Mouse (Mus musculus) ES-E14 (cell line): ENCODE results near the gene Cxadr. TPM values are rescaled to one million over a fixed set of nuclear protein-coding genes. Genes with fewer than 3 reads are reported as not detected.

ENCODE experiments used
- DNase-seq: peaks from one replicate; pipeline ENCODE4 v3.0.0-alpha.2; 2013; ENCODE audit warnings: low read depth, low spot score
- H3K27ac ChIP-seq: 2 replicates; pipeline ENCODE4 v1.5.1; 2012; ENCODE audit warnings: low read depth, mild to moderate bottlenecking, low read length, moderate library complexity, mixed read lengths; ENCODE audit not compliant: poor library complexity, insufficient read depth, severe bottlenecking
- H3K36me3 ChIP-seq: 2 replicates; pipeline ENCODE4 v1.6.1; 2012; ENCODE audit warnings: mild to moderate bottlenecking, low read length, moderate library complexity, mixed read lengths; ENCODE audit not compliant: control insufficient read depth, poor library complexity, insufficient read depth, severe bottlenecking
- H3K4me1 ChIP-seq, 2 experiments: fragments of 150-350 bp in 1 of 2; sonication (generic) in 1 of 2; 2 replicates each; pipeline ENCODE4 v1.6.1; 2012; ENCODE audit warnings: low read length in 2 of 2, mild to moderate bottlenecking in 1 of 2, mixed read lengths in 1 of 2; ENCODE audit not compliant: control insufficient read depth in 2 of 2, insufficient read depth in 2 of 2, poor library complexity in 1 of 2
- H3K4me3 ChIP-seq, 2 experiments: fragments of 150-350 bp in 1 of 2; sonication (generic) in 1 of 2; 2 replicates each; pipeline ENCODE4 v1.5.1; 2012; ENCODE audit warnings: low read length in 2 of 2, low read depth in 1 of 2, mild to moderate bottlenecking in 1 of 2, mixed read lengths in 1 of 2; ENCODE audit not compliant: insufficient read depth in 1 of 2, poor library complexity in 1 of 2, severe bottlenecking in 1 of 2
- H3K9ac ChIP-seq: 2 replicates; pipeline ENCODE4 v1.6.1; 2012; ENCODE audit warnings: low read depth, mild to moderate bottlenecking, low read length, mixed read lengths; ENCODE audit not compliant: poor library complexity, insufficient read depth, severe bottlenecking
- H3K9me3 ChIP-seq: fragments of 150-350 bp; sonication (generic); 2 replicates; pipeline ENCODE4 v1.6.1; 2012; ENCODE audit warnings: low read depth, mild to moderate bottlenecking, low read length; ENCODE audit not compliant: control insufficient read depth, insufficient read depth
- CHD2 ChIP-seq: IDR thresholded peaks from 2 replicates; pipeline ENCODE4 v1.6.1; 2014; ENCODE audit warnings: mild to moderate bottlenecking, low read depth, low read length, inconsistent platforms
- HCFC1 ChIP-seq: IDR thresholded peaks from 2 replicates; pipeline ENCODE4 v1.6.1; 2012; ENCODE audit warnings: low read length, inconsistent platforms, borderline replicate concordance; ENCODE audit not compliant: insufficient read depth
- MAFK ChIP-seq: IDR thresholded peaks from 2 replicates; pipeline ENCODE4 v1.6.1; 2014; ENCODE audit warnings: mild to moderate bottlenecking, low read depth, low read length, inconsistent platforms; ENCODE audit not compliant: insufficient read depth
- ZC3H11A ChIP-seq: IDR thresholded peaks from 2 replicates; pipeline ENCODE4 v1.6.1; 2012; ENCODE audit warnings: low read depth, mild to moderate bottlenecking, inconsistent platforms, low read length, borderline replicate concordance
- ZNF384 ChIP-seq: IDR thresholded peaks from 2 replicates; pipeline ENCODE4 v1.6.1; 2012; ENCODE audit warnings: low read depth, low read length, inconsistent platforms
- in situ Hi-C, 2 experiments: fragments of 600-800 bp; cut with MboI; formaldehyde crosslinking; loops; one replicate each; pipeline ENCODE4 v1.15.1; 2025; ENCODE audit warnings: low sequenced_read_pairs in 2 of 2, inconsistent platforms in 1 of 2; ENCODE audit not compliant: unreplicated experiment in 2 of 2
- total RNA-seq: library from RNA; depleted of rRNA; stranded (reverse); fragments of 300-350 nt; gene quantifications from 2 replicates; pipeline ENCODE4 v1.2.3, GENCODE M21; 2012

Gene Cxadr
- total RNA-seq, 1 experiment: 31.0 TPM

- H3K9me3 ChIP-seq: no peaks in the 10 kb centered on the region
- H3K36me3 ChIP-seq: no peaks in the 10 kb centered on the region
- no peak overlapping the region for H3K27ac ChIP-seq
- H3K9ac ChIP-seq: no peak overlapping the region
- no peak for TF ChIP-seq ZNF384
- no peak for DNase-seq
- in situ Hi-C loops: no loop called here
- no peaks in the 10 kb centered on the region for H3K4me1 ChIP-seq
- no peak overlapping the region for H3K4me3 ChIP-seq
Observed at GRCm38 (mm10) chr16:78283231-78283630, 18.1 kb upstream of the Cxadr start.

GRCm38 (mm10) chr16:78294051-78294450 is 7.2 kb upstream of the Cxadr start:
- H3K27ac ChIP-seq: no peak overlapping the region
- H3K4me1 ChIP-seq: no peaks in the 10 kb centered on the region; a peak in 1 of 4 replicates
- no peak overlapping the region for H3K9ac ChIP-seq
- TF ChIP-seq ZC3H11A (no peak), CHD2 (no peak), ZNF384 (no peak), MAFK (no peak), HCFC1 (no peak)
- H3K4me3 ChIP-seq: no peak overlapping the region
- H3K9me3 ChIP-seq: no peaks in the 10 kb centered on the region
- DNase-seq: no peak
- H3K36me3 ChIP-seq: no peaks in the 10 kb centered on the region
- in situ Hi-C loops: no loop called here

DNA sequence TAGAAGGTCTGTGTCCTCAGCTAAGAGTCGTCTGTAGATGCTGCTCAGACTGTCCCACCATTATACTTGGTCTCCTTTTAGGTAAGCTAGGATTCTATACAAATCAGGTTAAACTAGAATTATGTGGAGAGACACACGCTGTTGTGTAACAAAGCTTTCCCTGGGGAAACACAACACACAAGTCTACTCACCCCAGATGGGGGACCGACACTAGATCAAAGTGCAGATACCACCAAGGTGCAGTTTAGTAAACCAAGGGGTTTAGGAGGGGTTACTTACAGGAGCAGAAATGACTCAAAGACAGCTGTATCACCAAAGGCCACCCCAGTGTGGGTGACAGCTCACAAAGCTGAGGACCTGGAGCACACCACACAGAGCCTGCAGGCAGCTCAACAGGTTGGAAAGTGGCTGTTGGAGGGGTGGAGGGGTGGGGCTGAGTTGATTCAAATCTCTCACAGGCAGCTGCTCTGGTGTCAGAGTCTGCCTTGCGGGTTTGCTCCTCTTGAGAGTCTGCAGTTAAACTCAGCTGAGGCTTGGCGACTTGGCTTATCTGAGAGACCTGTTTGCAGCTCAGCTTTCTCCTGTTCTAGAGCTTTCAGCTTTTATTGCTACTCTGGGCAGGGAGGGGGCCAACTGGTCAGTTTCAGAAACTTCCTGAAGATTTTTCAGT is 6.5 kb upstream of the Cxadr start:
- H3K9me3 ChIP-seq: no peaks in the 10 kb centered on the region
- in situ Hi-C loops: no loop called here
- DNase-seq: no peak

GRCm38 (mm10) chr16:78295601-78296000 is 5.7 kb upstream of the Cxadr start:
- no peak for TF ChIP-seq CHD2
- no peak for TF ChIP-seq ZNF384
- no peak for TF ChIP-seq HCFC1
- TF ChIP-seq ZC3H11A: no peak
- no peak for DNase-seq
- H3K4me3 ChIP-seq: no peak overlapping the region
- H3K36me3 ChIP-seq: no peaks in the 10 kb centered on the region
- in situ Hi-C loops: no loop called here
- H3K9ac ChIP-seq: no peak overlapping the region
- no peak overlapping the region for H3K27ac ChIP-seq
- no peaks in the 10 kb centered on the region; a peak in 1 of 4 replicates for H3K4me1 ChIP-seq
- no peaks in the 10 kb centered on the region for H3K9me3 ChIP-seq

More for the DNA sequence above, 6.5 kb upstream of the Cxadr start:
- no peaks in the 10 kb centered on the region for H3K36me3 ChIP-seq
- H3K9ac ChIP-seq: no peak overlapping the region
- no peaks in the 10 kb centered on the region; a peak in 1 of 4 replicates for H3K4me1 ChIP-seq
- no peak overlapping the region for H3K27ac ChIP-seq
- TF ChIP-seq CHD2: no peak
- no peak for TF ChIP-seq MAFK
- no peak for TF ChIP-seq ZC3H11A
- no peak for TF ChIP-seq HCFC1
- no peak for TF ChIP-seq ZNF384
- no peak overlapping the region for H3K4me3 ChIP-seq

GRCm38 (mm10) chr16:78296114-78296513 is 5.2 kb upstream of the Cxadr start:
- no peak for DNase-seq
- no peak overlapping the region for H3K27ac ChIP-seq

More at GRCm38 (mm10) chr16:78296114-78296513, 5.2 kb upstream of the Cxadr start:
- Histone ChIP-seq H3K9me3 (no peaks in the 10 kb centered on the region), H3K4me3 (no peak overlapping the region), H3K4me1 (no peaks in the 10 kb centered on the region; a peak in 1 of 4 replicates), H3K36me3 (no peaks in the 10 kb centered on the region), H3K9ac (no peak overlapping the region)
- in situ Hi-C loops: no loop called here
- TF ChIP-seq ZC3H11A (no peak), CHD2 (no peak), HCFC1 (no peak), ZNF384 (no peak), MAFK (no peak)
